Mouse (Mus musculus): ENCODE measurements around the gene Cdx2.

- TF ChIP-seq MAX (IDR thresholded peaks at IDR 0.05; ENCODE audit: low read depth), result no peak
- no peak for TF ChIP-seq E2F4 (IDR thresholded peaks at IDR 0.05; ENCODE audit: insufficient read depth)
- no peak for TF ChIP-seq POLR2A (IDR thresholded peaks at IDR 0.05; ENCODE audit: insufficient read length, low read depth)
- no peak for TF ChIP-seq MYOD1 (IDR thresholded peaks at IDR 0.05; ENCODE audit: control insufficient read depth in 1 of 3, insufficient read length in 2 of 3, low read depth in 2 of 3)
- TF ChIP-seq TCF3 (IDR thresholded peaks at IDR 0.05; ENCODE audit: insufficient read length, low read depth), result no peak
Measured at GRCm38 (mm10) chr5:147277547-147277925, 29.5 kb downstream of the Cdx2 start.
